Comparison of ENCODE assay signal across 16 mouse cellular contexts in genomic region chr13:41030098-41030497, GRCm38 (mm10).
"Had no signal": no experiment of that assay in that cellular context is flagged by ENCODE, and none has a peak within 500 bp of the region (broad histone marks: within the 10 kb centered on the region; RNA-seq: fewer than 3 reads in every experiment).

No protein-coding gene starts in this region.

- H3K4me3 ChIP-seq: intestine, embryonic 15.5 days; kidney, embryonic 15.5 days; limb, embryonic 15.5 days; megakaryocyte, embryonic 14.5 days; midbrain, embryonic 12.5 days; neural tube, embryonic 13.5 days; stomach, embryonic 15.5 days had no signal

- H3K4me2 ChIP-seq: intestine, embryonic 15.5 days; kidney, embryonic 15.5 days; limb, embryonic 15.5 days; lung, embryonic 14.5 days; midbrain, embryonic 12.5 days; neural tube, embryonic 13.5 days; stomach, embryonic 15.5 days had no signal

- H3K36me3 ChIP-seq: intestine, embryonic 15.5 days; kidney, embryonic 15.5 days; limb, embryonic 15.5 days; midbrain, embryonic 12.5 days; neural tube, embryonic 13.5 days; stomach, embryonic 15.5 days had no signal

- DNase-seq: kidney, adult 18-20 months; kidney, postnatal 14 days; lung, embryonic 14.5 days; lung, postnatal 10 days; lung, postnatal 4 days; retina, postnatal 1 day; right cerebral cortex, postnatal 4 days; spleen, adult 18-20 months had no signal

- ATAC-seq: intestine, embryonic 15.5 days; midbrain, embryonic 16.5 days had no signal

- H3K27me3 ChIP-seq: intestine, embryonic 15.5 days; kidney, embryonic 15.5 days; limb, embryonic 15.5 days; midbrain, embryonic 12.5 days; neural tube, embryonic 13.5 days; stomach, embryonic 15.5 days had no signal

- H3K9ac ChIP-seq: intestine, embryonic 15.5 days; kidney, embryonic 15.5 days; limb, embryonic 15.5 days; lung, embryonic 14.5 days; midbrain, embryonic 12.5 days; neural tube, embryonic 13.5 days; stomach, embryonic 15.5 days had no signal

- H3K4me1 ChIP-seq: intestine, embryonic 15.5 days; kidney, embryonic 15.5 days; limb, embryonic 15.5 days; midbrain, embryonic 12.5 days; neural tube, embryonic 13.5 days; stomach, embryonic 15.5 days had no signal

- H3K9me3 ChIP-seq: intestine, embryonic 15.5 days; kidney, embryonic 15.5 days; limb, embryonic 15.5 days; midbrain, embryonic 12.5 days; neural tube, embryonic 13.5 days; stomach, embryonic 15.5 days had no signal

- H3K27ac ChIP-seq: intestine, embryonic 15.5 days; kidney, embryonic 15.5 days; limb, embryonic 15.5 days; midbrain, embryonic 12.5 days; neural tube, embryonic 13.5 days; stomach, embryonic 15.5 days had no signal
